ENCODE assay signal across 18 mouse cellular contexts in the genomic region with DNA sequence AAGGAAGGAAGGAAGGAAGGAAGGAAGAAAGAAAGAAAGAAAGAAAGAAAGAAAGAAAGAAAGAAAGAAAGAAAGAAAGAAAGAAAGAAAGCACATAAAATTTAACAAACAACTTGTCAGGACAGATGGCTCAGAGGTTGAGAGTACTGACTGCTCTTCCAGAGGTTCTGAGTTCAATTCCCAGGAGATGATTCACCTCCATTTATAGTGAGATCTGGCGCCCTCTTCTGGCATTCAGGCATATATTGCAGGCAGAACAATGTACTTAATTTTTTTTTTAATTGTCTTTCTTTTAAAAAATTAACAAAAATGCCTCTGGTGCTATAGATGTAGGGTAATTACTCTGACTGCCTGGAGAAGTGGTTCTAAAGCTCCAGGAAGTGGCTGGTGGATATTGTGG. TPM values are rescaled to one million over a fixed set of nuclear protein-coding genes. Genes with fewer than 3 reads are reported as not detected.
DNase-seq lines count a peak whose midpoint lies in the region; ATAC-seq and TF ChIP-seq lines count a peak whose summit lies in the region.
"Had no signal": no experiment of that assay in that cellular context is flagged by ENCODE, and none has a peak within 500 bp of the region (broad histone marks: within the 10 kb centered on the region; RNA-seq: fewer than 3 reads in every experiment).

No protein-coding gene starts in this region.

- H3K27me3 ChIP-seq in cerebellum, adult 2 months (ENCODE audit: control insufficient read depth, insufficient read depth, low read length), result no peaks in the 10 kb centered on the region
- peaks cover 4% of the 10 kb centered on the region; the same call in 1 of the 2 replicates for H3K27me3 ChIP-seq in hindbrain, postnatal 0 days (ENCODE audit: insufficient read depth, low read length)
- peaks cover 6% of the 10 kb centered on the region; the same call in 1 of the 2 replicates for H3K27me3 ChIP-seq in hindbrain, embryonic 16.5 days (replicated peaks; ENCODE audit: control insufficient read depth, insufficient read depth, low read length)
- H3K27me3 ChIP-seq in midbrain, postnatal 0 days (ENCODE audit: insufficient read depth, low read length), result peaks cover 16% of the 10 kb centered on the region
- H3K27me3 ChIP-seq in midbrain, embryonic 10.5 days (ENCODE audit: low read depth, poor library complexity, severe bottlenecking), result peaks cover 93% of the 10 kb centered on the region
- no peaks in the 10 kb centered on the region for H3K27me3 ChIP-seq in splenic B cell, adult 2 months (ENCODE audit: control insufficient read depth, insufficient read depth, low read length, poor library complexity, severe bottlenecking)

- TF ChIP-seq POLR2A in cerebellum, adult 2 months (IDR thresholded peaks at IDR 0.05; ENCODE audit: borderline replicate concordance, insufficient read depth, low read length), result no peak

- no peak overlapping the region for H3K9ac ChIP-seq in hindbrain, postnatal 0 days (replicated peaks; ENCODE audit: low read length)
- H3K9ac ChIP-seq in hindbrain, embryonic 16.5 days (ENCODE audit: low read depth, low read length), result no peak overlapping the region
- no peak overlapping the region for H3K9ac ChIP-seq in midbrain, postnatal 0 days (replicated peaks; ENCODE audit: low read length, poor library complexity, severe bottlenecking)
- H3K9ac ChIP-seq: limb, embryonic 13.5 days; lung, embryonic 15.5 days; midbrain, embryonic 12.5 days had no signal

- peak; percentile 35; the same call in 1 of the 2 replicates for TF ChIP-seq CTCF in cerebellum, adult 2 months (IDR thresholded peaks at IDR 0.05; ENCODE audit: borderline replicate concordance, insufficient read depth, low read depth, low read length)
- peak; percentile 60 for TF ChIP-seq CTCF in hindbrain, postnatal 0 days (IDR thresholded peaks at IDR 0.05; ENCODE audit: low read depth)
- peak; percentile 70 for TF ChIP-seq CTCF in midbrain, postnatal 0 days (IDR thresholded peaks at IDR 0.05)

- H3K4me2 ChIP-seq in hindbrain, postnatal 0 days (ENCODE audit: low read depth, low read length), result no peak overlapping the region
- no peak overlapping the region for H3K4me2 ChIP-seq in hindbrain, embryonic 16.5 days (ENCODE audit: low read length)
- no peak overlapping the region for H3K4me2 ChIP-seq in midbrain, postnatal 0 days (ENCODE audit: low read depth, low read length, poor library complexity, severe bottlenecking)
- H3K4me2 ChIP-seq: lung, embryonic 15.5 days had no signal

- H3K36me3 ChIP-seq in hindbrain, postnatal 0 days (ENCODE audit: insufficient read depth, low read length), result no peaks in the 10 kb centered on the region
- peaks cover 5% of the 10 kb centered on the region; the same call in 1 of the 2 replicates for H3K36me3 ChIP-seq in hindbrain, embryonic 16.5 days (ENCODE audit: control insufficient read depth, insufficient read depth, low read length)
- peaks cover 29% of the 10 kb centered on the region for H3K36me3 ChIP-seq in midbrain, postnatal 0 days (ENCODE audit: insufficient read depth, low read length)
- no peaks in the 10 kb centered on the region for H3K36me3 ChIP-seq in midbrain, embryonic 10.5 days
- no peaks in the 10 kb centered on the region for H3K36me3 ChIP-seq in splenic B cell, adult 2 months (ENCODE audit: control insufficient read depth, insufficient read depth, low read length, poor library complexity, severe bottlenecking)
- H3K36me3 ChIP-seq: heart, embryonic 10.5 days; limb, embryonic 13.5 days; lung, embryonic 15.5 days; midbrain, embryonic 12.5 days had no signal

- peaks cover 16% of the 10 kb centered on the region for H3K4me1 ChIP-seq in cerebellum, adult 2 months (ENCODE audit: control insufficient read depth, insufficient read depth, low read length)
- peaks cover 10% of the 10 kb centered on the region; the same call in 1 of the 2 replicates for H3K4me1 ChIP-seq in hindbrain, postnatal 0 days (ENCODE audit: insufficient read depth, low read length)
- peaks cover 7% of the 10 kb centered on the region for H3K4me1 ChIP-seq in hindbrain, embryonic 16.5 days (ENCODE audit: control insufficient read depth, insufficient read depth, low read depth, low read length)
- H3K4me1 ChIP-seq in midbrain, postnatal 0 days (ENCODE audit: insufficient read depth, low read length), result no peaks in the 10 kb centered on the region
- peaks cover 18% of the 10 kb centered on the region for H3K4me1 ChIP-seq in midbrain, embryonic 10.5 days

- 9% methylated on average over 1 of the region's 1 CpGs for WGBS in cerebellum, adult 2 months
- 0% methylated on average over 1 of the region's 1 CpGs for WGBS in hindbrain, postnatal 0 days
- 7% methylated on average over 1 of the region's 1 CpGs for WGBS in hindbrain, embryonic 16.5 days
- WGBS in midbrain, postnatal 0 days, result 0% methylated on average over 1 of the region's 1 CpGs
- 0% methylated on average over 1 of the region's 1 CpGs for WGBS in midbrain, embryonic 10.5 days

- no peak for ATAC-seq in hindbrain, postnatal 0 days
- ATAC-seq in hindbrain, embryonic 16.5 days, result no peak
- no peak for ATAC-seq in midbrain, postnatal 0 days (ENCODE audit: low FRiP score)

- H3K9me3 ChIP-seq in hindbrain, postnatal 0 days (ENCODE audit: low read length), result no peaks in the 10 kb centered on the region
- no peaks in the 10 kb centered on the region for H3K9me3 ChIP-seq in hindbrain, embryonic 16.5 days (ENCODE audit: control insufficient read depth, low read length)
- H3K9me3 ChIP-seq in midbrain, postnatal 0 days (ENCODE audit: low read length), result no peaks in the 10 kb centered on the region
- no peaks in the 10 kb centered on the region for H3K9me3 ChIP-seq in midbrain, embryonic 10.5 days (replicated peaks)
- H3K9me3 ChIP-seq: heart, embryonic 10.5 days; limb, embryonic 13.5 days; lung, embryonic 15.5 days; midbrain, embryonic 12.5 days had no signal

- no peak for DNase-seq in cerebellum, adult 2 months
- no peak for DNase-seq in cerebellum, postnatal 36 days
- peak; percentile 77 for DNase-seq in hindbrain, postnatal 0 days (ENCODE audit: low spot score)
- peak; percentile 61 for DNase-seq in midbrain, postnatal 0 days (ENCODE audit: low spot score)
- DNase-seq in midbrain, embryonic 10.5 days (ENCODE audit: low spot score), result no peak
- peak; percentile 29 for DNase-seq in splenic B cell, adult 2 months (ENCODE audit: low read depth, low spot score)
- no peak for DNase-seq in adipocyte (ENCODE audit: low spot score)
- DNase-seq: cerebellum, adult 11-12 months; heart, postnatal 4 days; kidney, adult 2 months had no signal

- no peak overlapping the region for H3K27ac ChIP-seq in cerebellum, adult 2 months (ENCODE audit: insufficient read depth, low read length)
- H3K27ac ChIP-seq in hindbrain, postnatal 0 days, result no peak overlapping the region
- H3K27ac ChIP-seq in hindbrain, embryonic 16.5 days (ENCODE audit: low read depth, low read length), result no peak overlapping the region
- H3K27ac ChIP-seq in midbrain, postnatal 0 days (ENCODE audit: low read depth, low read length), result no peak overlapping the region
- no peak overlapping the region for H3K27ac ChIP-seq in midbrain, embryonic 10.5 days (replicated peaks)
- H3K27ac ChIP-seq: heart, embryonic 10.5 days; limb, embryonic 13.5 days; lung, embryonic 15.5 days; midbrain, embryonic 12.5 days had no signal

- H3K4me3 ChIP-seq in cerebellum, adult 2 months (replicated peaks; ENCODE audit: insufficient read depth, low read depth, low read length), result no peak overlapping the region
- H3K4me3 ChIP-seq in hindbrain, postnatal 0 days (ENCODE audit: low read length), result no peak overlapping the region
- H3K4me3 ChIP-seq in hindbrain, embryonic 16.5 days (ENCODE audit: low read length), result no peak overlapping the region
- H3K4me3 ChIP-seq in midbrain, postnatal 0 days (ENCODE audit: low read depth, low read length), result no peak overlapping the region
- H3K4me3 ChIP-seq in midbrain, embryonic 10.5 days, result no peak overlapping the region
- H3K4me3 ChIP-seq: lung, embryonic 15.5 days; midbrain, embryonic 12.5 days had no signal

RNA-seq across cellular contexts. Expression of gene Kndc1, which starts 21.8 kb away (rescaled TPM):
- polyA plus RNA-seq in cerebellum, adult 2 months (2012; rRNA removed), result 139 and 160 TPM in 2 replicates
- 53.6 and 63.1 TPM in 2 replicates for total RNA-seq in hindbrain, postnatal 0 days (2014; rRNA removed)
- 12.7 and 12.8 TPM in 2 replicates for polyA plus RNA-seq in hindbrain, postnatal 0 days (2015; fragmentation: Nextera tagmentation; extraction: Ambion mirVana)
- 16.5 and 19.0 TPM in 2 replicates for polyA plus RNA-seq in hindbrain, embryonic 16.5 days (2015; fragmentation: Nextera tagmentation; extraction: Ambion mirVana)
- 71.5 and 80.6 TPM in 2 replicates for total RNA-seq in midbrain, postnatal 0 days (2014; rRNA removed)
- polyA plus RNA-seq in midbrain, postnatal 0 days (2015; fragmentation: Nextera tagmentation; extraction: Ambion mirVana), result 20.2 and 22.4 TPM in 2 replicates
- 0.31 and 0.35 TPM in 2 replicates for polyA plus RNA-seq in midbrain, embryonic 10.5 days (2016; fragmentation: Nextera tagmentation; extraction: Ambion mirVana)

RNA-seq across cellular contexts. Expression of gene Utf1, which starts 27.2 kb away (rescaled TPM):
- polyA plus RNA-seq in cerebellum, adult 2 months (2012; rRNA removed), result 0.16 TPM in 1 of 2 replicates, not detected in the other
- not detected in 2 replicates for total RNA-seq in hindbrain, postnatal 0 days (2014; rRNA removed)
- polyA plus RNA-seq in hindbrain, postnatal 0 days (2015; fragmentation: Nextera tagmentation; extraction: Ambion mirVana), result not detected in 2 replicates
- polyA plus RNA-seq in hindbrain, embryonic 16.5 days (2015; fragmentation: Nextera tagmentation; extraction: Ambion mirVana), result not detected in 2 replicates
- not detected in 2 replicates for total RNA-seq in midbrain, postnatal 0 days (2014; rRNA removed)
- not detected in 2 replicates for polyA plus RNA-seq in midbrain, postnatal 0 days (2015; fragmentation: Nextera tagmentation; extraction: Ambion mirVana)
- 0.16 TPM in 1 of 2 replicates, not detected in the other for polyA plus RNA-seq in midbrain, embryonic 10.5 days (2016; fragmentation: Nextera tagmentation; extraction: Ambion mirVana)
- total RNA-seq: adrenal gland, postnatal 4 days; heart, postnatal 4 days; left cerebral cortex, adult 18-20 months had no signal
- polyA plus RNA-seq: midbrain, embryonic 12.5 days; stomach, embryonic 16.5 days had no signal

Comparison
In these comparisons a context has a peak if more than half of its experiments do, and no peak if none do; other contexts are left out.
1. DNase-seq: peak in hindbrain, postnatal 0 days (single experiment), midbrain, postnatal 0 days (single experiment) and splenic B cell, adult 2 months (single experiment); none in cerebellum, adult 2 months (0 of 2), cerebellum, postnatal 36 days (0 of 2), midbrain, embryonic 10.5 days (single experiment) and adipocyte (single experiment).
2. RNA of gene Kndc1, which starts 21.8 kb away (polyA plus RNA-seq): 139 to 160 TPM in cerebellum, adult 2 months, 20.2 to 22.4 TPM in midbrain, postnatal 0 days, 16.5 to 19.0 TPM in hindbrain, embryonic 16.5 days and 12.7 to 12.8 TPM in hindbrain, postnatal 0 days; 0.31 to 0.35 TPM in midbrain, embryonic 10.5 days; every median in the first group is over 10 times any median in the second.
3. Peak in every context shown above with its lines, with median percentiles within 50 percentile points of each other: CTCF ChIP-seq.